Mouse (Mus musculus): ENCODE measurements around the gene Lin54. TPM values are rescaled to one million over a fixed set of nuclear protein-coding genes. Genes with fewer than 3 reads are reported as not detected.
"Not testable (repeated sequence)": the region's sequence is repeated elsewhere in the genome, so short reads cannot be mapped to it uniquely, and the experiment has no call there.

Lin54 gene
- total RNA-seq, 4 experiments from 2014 or later = 4.9 to 8.1 (median 5.5) TPM

GRCm38 (mm10) chr5:100489340-100489739 lies 11.1 kb downstream of the Lin54 start:
- no peak for DNase-seq (ENCODE audit: low spot score in 2 of 2)

DNA sequence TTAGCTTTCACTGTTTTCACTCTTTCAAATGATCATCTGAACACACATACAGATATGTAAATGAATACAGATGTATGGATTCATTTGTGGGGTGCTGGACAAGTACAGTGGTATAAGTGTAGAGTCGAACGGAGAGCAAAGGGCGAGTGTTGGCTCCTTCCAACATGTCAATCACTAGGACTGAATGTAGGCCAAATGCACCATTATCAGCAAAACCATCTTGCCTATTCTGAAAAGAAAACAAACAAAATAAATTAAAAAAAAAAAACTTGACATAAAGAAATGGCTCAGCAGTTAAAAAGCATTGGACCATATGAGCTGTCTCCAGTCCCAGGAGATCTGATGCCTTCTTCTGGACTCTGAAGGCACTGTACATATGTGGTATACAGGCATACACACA lies 12.2 kb downstream of the Lin54 start:
- DNase-seq (ENCODE audit: low spot score in 2 of 2) = no peak

GRCm38 (mm10) chr5:100487120-100487519 lies 13.3 kb downstream of the Lin54 start:
- no peak for DNase-seq (ENCODE audit: low spot score in 2 of 2)

DNA sequence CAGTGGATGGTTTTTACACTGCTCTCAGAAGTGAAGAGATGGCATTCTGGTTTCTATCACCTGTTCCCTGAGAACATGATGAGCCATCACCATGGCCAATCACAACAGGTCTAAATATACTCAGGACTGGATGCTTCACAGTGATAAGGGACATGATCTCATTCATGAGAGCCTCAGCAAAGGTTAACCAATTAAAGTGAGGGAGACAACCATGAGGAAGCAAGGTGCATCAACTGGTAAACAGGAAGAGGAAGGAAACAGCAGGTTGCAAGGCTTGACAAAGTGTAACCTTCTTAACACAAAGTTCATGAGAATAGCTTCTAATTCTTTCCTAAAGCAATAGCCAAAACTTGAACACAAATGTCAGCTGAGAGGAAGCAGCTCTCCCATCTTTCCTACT lies 16.9 kb downstream of the Lin54 start:
- no peak for DNase-seq (ENCODE audit: low spot score in 2 of 2)

GRCm38 (mm10) chr5:100477604-100478003 lies 22.8 kb downstream of the Lin54 start:
- no peak for DNase-seq (ENCODE audit: low spot score in 2 of 2)

DNA sequence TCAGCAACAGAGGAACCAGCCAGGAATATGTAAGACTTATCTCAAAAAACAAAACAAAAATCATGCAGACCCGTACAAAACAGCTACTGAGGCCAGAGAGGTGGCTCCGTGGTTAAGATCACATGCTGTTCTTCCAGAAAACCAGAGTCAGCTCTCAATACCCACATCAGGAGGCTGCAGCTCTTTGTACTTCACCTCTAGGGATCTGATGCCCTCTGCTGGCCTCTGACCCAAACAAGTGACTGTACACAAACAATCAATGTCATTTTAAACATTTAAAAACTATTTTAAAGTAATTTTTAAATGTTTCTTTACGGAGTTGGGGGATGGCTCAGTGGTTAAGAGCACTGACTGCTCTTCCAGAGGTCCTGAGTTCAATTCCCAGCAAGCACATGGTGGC lies 24.1 kb downstream of the Lin54 start:
- no peak for DNase-seq (ENCODE audit: low spot score in 2 of 2)

DNA sequence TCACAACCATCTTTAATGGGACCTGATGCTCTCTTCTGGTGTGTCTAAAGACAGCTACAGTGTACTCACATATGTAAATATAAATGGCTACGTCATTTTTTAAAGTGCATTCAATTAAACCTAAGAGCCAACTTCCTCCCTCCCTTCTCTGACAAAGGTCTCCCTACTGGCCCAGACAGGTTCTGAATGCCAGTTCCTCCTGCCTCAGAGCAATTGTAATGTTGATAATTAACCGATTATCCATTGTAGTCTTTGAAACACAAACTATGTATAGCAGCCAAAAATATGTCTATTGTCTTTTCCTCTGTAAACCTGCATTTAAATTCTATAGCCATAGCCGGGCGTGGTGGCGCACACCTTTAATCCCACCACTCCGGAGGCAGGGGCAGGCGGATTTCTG lies 33.1 kb downstream of the Lin54 start:
- no peak for DNase-seq (ENCODE audit: low spot score in 2 of 2)

- no peak for DNase-seq (ENCODE audit: low spot score in 2 of 2)
Measured at GRCm38 (mm10) chr5:100466624-100467023, 33.8 kb downstream of the Lin54 start.

- no peak for DNase-seq (ENCODE audit: low spot score in 2 of 2)
Measured at GRCm38 (mm10) chr5:100462374-100462773, 38.1 kb downstream of the Lin54 start.

DNA sequence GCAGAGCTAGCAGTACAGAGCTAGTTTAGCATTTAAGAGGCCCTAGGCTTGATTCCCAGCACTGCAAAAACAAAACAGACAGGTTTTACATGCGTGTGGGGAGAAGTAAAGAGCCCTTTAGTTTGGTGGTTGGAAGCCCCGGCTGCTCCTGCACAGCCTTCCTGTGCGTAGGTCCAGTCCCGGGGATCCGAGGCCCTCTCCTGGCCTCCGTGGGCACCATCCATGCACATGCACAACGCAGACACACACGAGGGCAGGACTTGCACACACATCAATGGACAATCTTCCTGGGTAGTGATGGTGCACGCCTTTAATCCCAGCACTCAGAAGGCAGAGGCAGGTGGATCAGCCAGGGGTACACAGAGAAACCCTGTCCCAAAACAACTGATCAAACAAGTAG lies 38.9 kb downstream of the Lin54 start:
- DNase-seq (ENCODE audit: low spot score in 2 of 2) = no peak

DNA sequence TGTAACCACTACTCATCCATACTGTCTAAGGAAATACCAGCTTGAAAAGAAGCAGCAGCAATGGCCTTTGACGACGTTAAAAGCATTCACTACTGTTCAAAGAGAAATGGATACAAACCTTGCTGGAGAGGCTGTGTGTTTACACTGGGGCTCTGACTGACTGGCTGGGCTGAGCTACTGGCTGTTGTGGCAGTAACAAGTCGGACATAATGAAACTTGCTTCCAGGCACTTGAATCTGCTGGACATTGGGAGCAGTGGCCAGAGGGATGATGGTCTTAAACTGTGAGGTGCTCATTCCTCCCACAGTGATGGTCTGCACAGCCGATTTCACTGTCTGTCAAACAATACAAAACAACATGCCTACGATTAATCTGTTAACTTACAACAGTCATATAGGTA lies 41.0 kb downstream of the Lin54 start:
- DNase-seq (ENCODE audit: low spot score in 2 of 2) = no peak

DNA sequence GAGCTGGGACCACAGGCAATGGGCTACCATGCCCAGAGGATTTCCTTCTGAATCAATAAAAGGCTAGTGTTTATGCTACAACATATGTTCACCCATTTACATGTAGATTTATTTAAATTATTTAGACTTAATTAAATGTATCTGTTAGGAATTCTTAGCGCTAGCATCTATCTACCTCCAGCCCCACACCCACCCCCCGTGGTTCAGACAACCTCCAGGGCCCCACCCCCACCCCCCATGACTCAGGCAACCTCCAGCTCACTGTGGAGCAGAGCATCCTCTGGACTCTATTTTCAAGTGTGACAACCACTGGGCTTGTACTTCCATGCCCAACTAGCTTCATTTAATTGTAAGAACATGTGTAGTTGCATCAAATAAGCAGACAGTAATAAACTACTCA lies 48.6 kb downstream of the Lin54 start:
- no peak for DNase-seq (ENCODE audit: low spot score in 2 of 2)

DNA sequence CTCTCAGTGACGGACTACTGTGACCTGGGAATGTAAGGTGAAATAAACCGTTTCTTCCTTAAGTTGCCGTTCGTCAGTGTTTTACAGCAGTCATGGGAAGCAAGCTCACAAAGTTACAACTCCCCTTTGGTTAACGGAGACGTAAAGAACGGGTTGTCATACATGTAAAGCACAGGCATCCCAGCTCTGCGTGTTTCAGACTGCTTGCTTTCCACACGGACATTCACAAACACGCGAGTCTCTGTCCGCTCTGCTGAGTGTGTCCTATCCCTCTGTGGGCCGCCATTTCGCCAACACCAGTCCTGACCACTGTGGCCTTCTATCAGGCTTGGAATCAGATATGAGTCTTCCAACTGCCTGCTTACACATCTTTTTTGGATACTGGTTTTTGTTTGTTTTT lies 61.6 kb downstream of the Lin54 start:
- no peak for DNase-seq (ENCODE audit: low spot score in 2 of 2)

- DNase-seq (ENCODE audit: low spot score in 2 of 2) = no peak
Measured at GRCm38 (mm10) chr5:100437917-100438316, 62.5 kb downstream of the Lin54 start.

- no peak for DNase-seq (ENCODE audit: low spot score in 2 of 2)
Measured at GRCm38 (mm10) chr5:100437086-100437485, 63.4 kb downstream of the Lin54 start.

DNA sequence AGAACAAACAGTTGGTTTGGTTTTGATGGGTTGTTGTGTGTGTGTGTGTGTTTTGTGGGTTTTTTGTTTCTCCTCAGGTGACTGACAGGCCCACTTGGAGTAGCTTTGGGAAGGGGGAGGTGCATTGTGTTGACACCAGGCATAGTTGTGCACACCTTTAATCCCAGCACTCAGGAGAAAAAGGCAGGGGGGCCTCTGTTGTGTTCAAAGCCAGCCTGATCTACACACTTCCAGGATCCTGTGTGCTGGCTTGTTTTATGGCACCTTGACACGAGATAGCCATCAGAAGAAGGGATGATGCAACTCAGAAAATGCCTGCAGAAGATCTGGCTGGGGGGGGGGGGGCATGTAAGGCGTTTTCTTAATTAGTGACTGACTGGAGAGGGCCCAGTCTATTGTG lies 69.5 kb downstream of the Lin54 start:
- no peak for DNase-seq (ENCODE audit: low spot score in 2 of 2)

DNA sequence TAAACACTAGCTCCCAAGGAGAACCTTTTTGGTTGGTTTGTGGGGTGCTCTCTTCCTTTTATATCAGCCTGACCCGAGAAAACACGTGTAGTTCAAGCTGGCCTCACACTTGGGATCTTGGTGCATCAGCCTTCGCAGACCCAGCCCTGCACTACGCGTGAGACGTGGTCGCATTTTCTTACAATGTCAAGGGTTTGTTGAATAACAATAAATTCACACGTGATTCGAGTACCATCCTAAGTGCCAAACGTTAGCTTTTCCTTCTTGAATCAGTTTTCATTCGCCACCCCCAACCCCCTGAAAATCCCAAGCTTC lies 70.4 kb downstream of the Lin54 start:
- no peak for DNase-seq (ENCODE audit: low spot score in 2 of 2)

DNA sequence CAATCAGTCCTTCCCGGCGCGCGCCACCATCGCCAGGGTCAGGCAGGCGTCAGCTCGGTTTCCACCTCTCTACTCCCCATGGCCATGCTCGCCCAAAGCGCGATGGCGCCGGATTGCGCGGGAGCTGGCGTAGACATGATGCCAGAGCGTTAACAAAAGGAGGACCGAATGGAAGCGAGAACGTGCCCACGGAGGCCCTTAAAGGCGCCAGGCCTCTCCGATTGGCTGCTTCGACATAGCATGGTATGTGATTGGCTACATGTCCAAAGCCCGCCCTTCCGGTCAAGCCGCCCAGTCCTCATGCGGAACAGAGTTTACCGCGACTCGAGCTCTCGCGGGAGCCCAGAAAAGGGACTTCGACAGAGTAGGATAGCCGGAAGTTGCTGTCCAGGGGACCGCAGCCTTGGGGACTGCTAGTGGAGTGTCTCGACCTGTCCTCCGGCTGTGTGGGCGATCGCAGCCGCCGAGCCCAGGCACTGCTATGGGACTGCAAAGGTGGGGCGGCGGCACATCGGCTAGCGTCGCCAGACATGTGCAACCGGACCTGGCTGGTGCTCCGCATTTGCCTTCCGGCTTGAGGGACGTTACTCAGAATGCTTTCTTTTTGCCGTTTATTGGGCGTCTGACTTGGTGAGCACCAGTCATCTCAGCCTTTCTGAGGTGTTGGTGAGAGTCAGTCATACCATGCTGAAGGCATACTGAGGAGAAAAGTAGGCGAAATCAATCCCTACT lies 70.9 kb downstream of the Lin54 start:
- DNase-seq (ENCODE audit: low spot score in 2 of 2) = peak; percentile 87 to 90

DNA sequence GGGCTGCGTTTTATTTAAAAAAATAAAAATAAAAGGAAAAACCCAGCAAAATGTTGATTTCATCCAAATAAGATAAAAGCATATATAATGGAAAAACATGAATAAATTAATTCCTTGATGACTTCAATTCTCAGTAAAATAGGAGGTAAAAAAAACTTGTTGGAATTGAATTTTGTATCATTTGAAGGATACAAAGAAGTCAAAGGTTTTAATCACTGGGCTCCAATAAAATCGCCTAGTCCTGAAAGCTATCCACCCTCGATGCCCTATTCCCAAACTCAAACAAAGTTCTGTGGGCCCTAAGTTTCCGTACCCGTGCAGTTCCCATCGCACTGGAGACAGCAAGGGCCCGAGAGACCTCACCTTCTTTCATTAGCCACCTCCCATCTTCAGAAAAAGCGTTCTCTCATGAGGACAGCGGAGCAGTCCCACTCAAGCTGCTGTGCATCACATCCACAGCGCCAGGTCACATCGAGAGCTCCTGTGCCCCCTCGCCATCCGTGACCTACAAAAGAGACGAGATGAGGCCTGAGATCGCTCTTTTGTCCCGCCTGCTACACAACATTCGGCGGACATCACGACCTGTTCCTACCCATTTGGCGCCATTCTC lies 71.6 kb downstream of the Lin54 start:
- DNase-seq (ENCODE audit: low spot score in 2 of 2) = no peak

DNA sequence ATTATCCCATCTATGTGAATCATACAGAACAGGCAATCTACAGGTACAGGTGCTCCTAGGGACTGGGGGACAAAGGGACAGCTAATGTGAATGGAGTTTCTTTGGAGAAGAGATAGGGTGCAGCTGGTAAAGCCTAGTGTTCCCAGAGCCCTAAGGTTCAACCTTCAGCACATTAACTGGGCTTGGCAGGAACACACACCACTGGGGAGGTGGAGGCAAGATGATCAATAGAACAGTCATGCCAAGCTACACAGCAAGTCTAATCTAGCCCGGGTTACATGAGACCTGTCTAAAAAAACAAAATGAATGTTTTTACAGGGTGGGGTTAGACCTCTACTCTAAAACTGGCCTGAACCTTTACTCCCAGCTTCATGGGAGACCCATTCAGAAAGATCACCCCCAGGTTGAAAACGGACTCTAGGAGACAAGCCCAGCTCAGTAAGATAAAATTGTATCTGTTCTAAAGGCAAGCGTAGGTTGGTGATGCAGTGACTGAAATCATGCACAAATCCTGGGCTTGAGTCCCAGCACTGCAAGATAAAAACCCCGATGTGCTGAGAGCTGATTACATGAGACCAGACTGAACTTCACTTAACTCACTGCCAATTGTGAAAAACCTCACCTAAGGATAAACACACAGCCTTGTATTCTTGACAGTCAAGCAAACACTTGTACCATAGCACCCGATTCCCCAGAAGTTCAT lies 72.3 kb downstream of the Lin54 start:
- no peak for DNase-seq (ENCODE audit: low spot score in 2 of 2)

DNA sequence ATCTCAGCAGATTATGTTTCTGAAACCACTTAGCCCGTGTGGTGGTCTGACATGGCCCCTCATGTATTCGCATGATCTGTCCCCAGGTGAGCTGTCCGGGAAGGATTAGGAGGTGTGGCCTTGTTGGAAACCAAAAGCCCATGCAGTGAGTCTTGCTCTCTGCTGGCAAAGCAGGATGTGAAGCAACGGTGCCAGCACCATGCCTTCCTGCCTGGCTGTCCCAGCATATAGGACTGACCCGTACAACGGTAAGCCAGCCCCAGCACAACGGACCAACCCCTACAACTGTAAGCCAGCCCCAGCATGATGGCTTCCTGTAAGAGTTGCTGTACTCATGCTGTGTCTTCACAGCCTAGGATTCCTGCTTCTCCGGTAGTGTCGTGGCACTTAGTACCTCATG lies 73.2 kb downstream of the Lin54 start:
- no peak for DNase-seq (ENCODE audit: low spot score in 2 of 2)

DNA sequence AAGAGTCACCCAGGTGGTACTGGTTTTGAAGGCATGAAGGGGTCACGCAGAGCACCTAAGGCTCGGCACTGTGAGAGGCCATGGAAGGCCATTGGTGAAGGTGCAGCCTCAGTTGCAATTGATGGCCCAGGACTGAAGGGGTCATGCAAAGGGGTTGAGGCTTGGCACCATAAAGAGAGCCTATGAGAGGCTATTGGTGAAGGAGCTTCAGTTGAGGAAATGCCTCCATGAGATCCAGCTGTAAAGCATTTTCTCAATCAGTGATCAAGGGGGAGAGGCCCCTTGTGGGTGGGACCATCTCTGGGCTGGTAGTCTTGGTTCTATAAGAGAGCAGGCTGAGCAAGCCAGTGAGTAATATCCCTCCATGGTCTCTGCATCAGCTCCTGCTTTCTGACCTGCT lies 74.6 kb downstream of the Lin54 start:
- not testable (repeated sequence) for DNase-seq (ENCODE audit: low spot score in 2 of 2)

GRCm38 (mm10) chr5:100424252-100424651 lies 76.2 kb downstream of the Lin54 start:
- DNase-seq (ENCODE audit: low spot score in 2 of 2) = no peak
